Mouse (Mus musculus): ENCODE measurements around the gene Adk.

- no peak for TF ChIP-seq CTCF (IDR thresholded peaks at IDR 0.05; ENCODE audit: extremely low read depth, insufficient read depth, insufficient read length, insufficient replicate concordance)
- TF ChIP-seq POLR2A (IDR thresholded peaks at IDR 0.05; ENCODE audit: low read depth, low read length): no peak
These were observed 91.2 kb downstream of the Adk start for GRCm38 (mm10) chr14:21143406-21144115.

All from spleen, adult 2 months (tissue).